Mouse (Mus musculus) frontal cortex, postnatal 25 days (tissue): Measurements from ENCODE around the gene Smarca4.

Experiments used
- DNase-seq, 2 experiments: peaks; one replicate each; pipeline ENCODE4 v3.0.0; 2022; ENCODE audit warnings: low spot score in 2 of 2

Gene Smarca4

GRCm38 (mm10) chr9:21601073-21601472 lies 14.9 kb upstream of the Smarca4 start:
- no peak for DNase-seq

- DNase-seq, result peak in 1 of 2 experiments; percentile 53
Observed at GRCm38 (mm10) chr9:21601722-21602399, 14.1 kb upstream of the Smarca4 start.

- no peak for DNase-seq
Observed at GRCm38 (mm10) chr9:21604119-21604518, 11.8 kb upstream of the Smarca4 start.

GRCm38 (mm10) chr9:21605865-21606264 lies 10.1 kb upstream of the Smarca4 start:
- DNase-seq, result no peak

GRCm38 (mm10) chr9:21606648-21607047 lies 9.3 kb upstream of the Smarca4 start:
- DNase-seq, result no peak

GRCm38 (mm10) chr9:21609861-21610260 lies 6.1 kb upstream of the Smarca4 start:
- no peak for DNase-seq

GRCm38 (mm10) chr9:21614864-21615616 lies 929 bp upstream of the Smarca4 start:
- no peak for DNase-seq

GRCm38 (mm10) chr9:21616232-21616781 lies 338 bp downstream of the Smarca4 start:
- DNase-seq, result peak; percentile 75 to 84

GRCm38 (mm10) chr9:21617066-21617465 lies 1.1 kb downstream of the Smarca4 start:
- no peak for DNase-seq

GRCm38 (mm10) chr9:21620229-21620628 lies 4.3 kb downstream of the Smarca4 start:
- no peak for DNase-seq

- no peak for DNase-seq
Observed at GRCm38 (mm10) chr9:21622676-21623075, 6.7 kb downstream of the Smarca4 start.

GRCm38 (mm10) chr9:21625342-21626339 lies 9.7 kb downstream of the Smarca4 start:
- no peak for DNase-seq

GRCm38 (mm10) chr9:21626571-21626970 lies 10.6 kb downstream of the Smarca4 start:
- DNase-seq, result no peak

- DNase-seq, result no peak
Observed at GRCm38 (mm10) chr9:21627145-21627795, 11.3 kb downstream of the Smarca4 start.

- DNase-seq, result no peak
Observed at GRCm38 (mm10) chr9:21630673-21631072, 14.7 kb downstream of the Smarca4 start.

GRCm38 (mm10) chr9:21633106-21633505 lies 17.1 kb downstream of the Smarca4 start:
- no peak for DNase-seq

- no peak for DNase-seq
Observed at GRCm38 (mm10) chr9:21635639-21636038, 19.7 kb downstream of the Smarca4 start.

GRCm38 (mm10) chr9:21639031-21639430 lies 23.1 kb downstream of the Smarca4 start:
- no peak for DNase-seq

- no peak for DNase-seq
Observed at GRCm38 (mm10) chr9:21646366-21646765, 30.4 kb downstream of the Smarca4 start.

GRCm38 (mm10) chr9:21647721-21648120 lies 31.8 kb downstream of the Smarca4 start:
- DNase-seq, result no peak

GRCm38 (mm10) chr9:21652263-21652662 lies 36.3 kb downstream of the Smarca4 start:
- DNase-seq, result no peak
